Mouse (Mus musculus) cerebellum, postnatal 4 days (tissue): ENCODE data around the gene Raet1e.
A peak's percentile ranks its signal among the peaks of the same experiment; 100 is the strongest.
"Not testable (repeated sequence)": the region's sequence is repeated elsewhere in the genome, so short reads cannot be mapped to it uniquely, and the experiment has no call there.

Experiments
- DNase-seq, 2 experiments: peaks; one replicate each; pipeline ENCODE4 v3.0.0; 2022; ENCODE audit warnings: low spot score in 2 of 2, mixed read lengths in 1 of 2

The Raet1e gene

DNA sequence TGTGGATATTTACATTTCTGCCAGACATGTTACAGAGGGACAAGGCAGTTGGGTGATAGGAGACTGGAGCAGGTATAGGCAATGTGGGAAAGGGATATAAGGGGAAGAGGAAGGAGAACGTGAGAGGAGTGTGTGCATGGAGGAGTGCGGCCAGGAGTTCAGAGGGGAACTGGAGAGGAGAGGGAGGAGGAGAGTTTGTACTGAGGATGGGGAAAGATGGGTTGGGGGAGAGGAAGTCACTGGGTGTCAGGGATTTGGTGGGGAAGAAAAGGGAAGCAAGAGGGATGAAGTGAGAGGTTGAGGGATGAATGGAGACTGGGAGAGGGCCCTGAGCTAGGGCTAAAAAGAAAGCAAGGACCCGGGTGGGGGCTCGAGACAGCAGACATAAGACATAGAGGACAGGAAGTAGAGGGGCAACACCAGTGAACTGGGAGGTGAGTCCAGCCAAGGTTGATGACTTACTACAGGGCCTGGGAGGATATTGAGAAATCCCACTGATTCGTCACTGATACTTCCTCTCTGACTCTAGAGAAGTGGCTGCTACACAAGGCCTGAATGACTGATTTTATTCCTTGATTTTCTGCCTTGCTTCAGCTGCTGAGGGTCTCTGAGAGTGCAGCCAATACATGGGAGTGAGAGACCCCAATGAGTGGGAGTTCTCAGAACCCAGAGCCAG, 7.1 kb downstream of the Raet1e start:
- DNase-seq = not testable (repeated sequence)

DNA sequence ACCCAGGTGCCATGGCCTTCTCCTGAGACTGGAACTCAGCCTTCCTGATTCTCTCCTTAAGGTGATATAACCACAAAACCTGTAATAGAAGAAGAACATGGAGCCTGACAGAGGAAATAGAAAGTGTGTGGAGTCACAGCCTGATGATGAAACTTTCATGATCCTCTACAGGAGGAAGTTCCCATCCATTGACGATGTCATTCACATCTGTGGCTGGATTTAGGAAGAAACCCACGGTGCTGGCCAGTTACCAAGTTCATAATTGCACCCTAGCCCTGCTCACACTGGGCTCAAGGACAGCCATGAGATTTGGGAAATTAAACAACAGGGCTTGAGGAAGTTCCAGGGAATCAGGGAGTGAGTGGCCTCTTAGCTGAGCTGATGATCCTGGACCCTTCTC, 7.7 kb downstream of the Raet1e start:
- DNase-seq = not testable (repeated sequence)

DNA sequence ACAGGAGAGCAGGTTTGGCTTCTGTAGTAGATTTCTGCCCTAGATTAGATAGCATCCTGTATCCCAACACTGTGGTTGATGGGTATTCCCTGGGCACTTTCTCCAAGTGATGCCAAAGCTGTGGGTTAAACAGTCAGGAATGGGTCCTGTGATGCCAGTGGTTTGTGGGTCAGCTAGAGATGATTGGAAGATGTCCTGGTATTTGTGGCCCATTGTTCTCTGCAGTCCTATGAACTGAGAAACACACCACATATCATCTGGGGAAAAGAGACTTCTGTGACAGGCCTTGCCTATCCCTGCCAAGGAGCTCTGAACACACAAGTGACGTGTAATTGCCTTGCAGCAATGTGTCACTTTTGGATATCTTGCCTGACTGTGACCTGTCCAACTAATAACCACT, 8.7 kb downstream of the Raet1e start:
- DNase-seq = not testable (repeated sequence)

DNA sequence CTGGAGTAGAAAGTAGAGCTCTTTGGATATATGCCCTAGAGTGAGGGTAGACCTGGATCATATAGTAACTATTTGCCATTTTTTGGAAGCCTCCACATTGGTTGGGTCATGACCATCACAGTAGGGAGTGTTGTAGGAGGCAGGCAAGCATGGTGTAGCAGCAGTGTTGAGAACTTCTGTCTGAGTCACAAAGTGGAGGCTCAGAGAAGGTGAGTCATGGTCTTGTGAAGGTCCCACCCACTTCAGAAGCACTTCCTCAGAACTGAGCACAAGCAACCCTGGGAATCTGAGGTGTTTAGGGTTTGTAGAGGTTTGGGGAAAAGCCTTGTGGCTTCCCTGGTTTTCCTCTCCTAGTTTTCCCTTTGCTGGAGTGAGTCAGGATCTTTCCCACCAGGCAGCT, 10.7 kb downstream of the Raet1e start:
- not testable (repeated sequence) for DNase-seq

DNA sequence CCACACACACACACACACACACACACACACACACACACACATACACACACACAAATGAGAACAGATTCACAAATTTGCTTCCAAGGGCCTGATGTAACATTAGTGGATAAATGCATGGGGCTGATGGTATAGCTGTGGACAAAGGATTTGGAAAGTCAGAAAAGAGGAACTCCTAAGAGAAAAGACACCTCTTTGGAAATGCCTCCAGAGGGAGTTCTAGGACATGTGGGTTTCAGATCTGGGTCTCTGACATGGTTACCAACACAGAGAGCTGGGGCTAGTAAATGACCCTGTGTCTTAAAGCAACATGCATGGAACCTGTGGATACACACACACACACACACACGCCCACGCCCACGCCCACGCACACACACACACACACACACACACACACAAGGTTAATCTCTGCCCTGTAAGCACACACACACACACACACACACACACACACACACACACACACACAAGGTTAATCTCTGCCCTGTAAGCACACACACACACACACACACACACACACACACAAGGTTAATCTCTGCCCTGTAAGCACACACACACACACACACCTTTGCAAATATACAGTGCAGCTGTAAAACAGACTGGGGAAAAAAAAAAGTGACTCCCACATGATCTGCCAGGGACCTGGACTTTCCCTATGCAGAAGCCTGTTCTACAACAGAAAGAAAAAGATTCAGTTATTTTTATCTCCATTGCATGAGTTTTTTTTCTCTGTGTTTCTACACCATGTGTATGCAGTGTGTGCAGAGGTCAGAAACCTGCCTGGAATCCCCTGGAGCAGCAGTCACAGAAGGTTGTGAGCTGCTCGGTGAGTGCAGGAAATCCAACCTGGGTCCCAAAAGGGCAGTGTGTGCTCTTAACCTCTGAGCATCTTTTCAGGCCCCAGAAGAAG, 14.3 kb downstream of the Raet1e start:
- DNase-seq = not testable (repeated sequence)

DNA sequence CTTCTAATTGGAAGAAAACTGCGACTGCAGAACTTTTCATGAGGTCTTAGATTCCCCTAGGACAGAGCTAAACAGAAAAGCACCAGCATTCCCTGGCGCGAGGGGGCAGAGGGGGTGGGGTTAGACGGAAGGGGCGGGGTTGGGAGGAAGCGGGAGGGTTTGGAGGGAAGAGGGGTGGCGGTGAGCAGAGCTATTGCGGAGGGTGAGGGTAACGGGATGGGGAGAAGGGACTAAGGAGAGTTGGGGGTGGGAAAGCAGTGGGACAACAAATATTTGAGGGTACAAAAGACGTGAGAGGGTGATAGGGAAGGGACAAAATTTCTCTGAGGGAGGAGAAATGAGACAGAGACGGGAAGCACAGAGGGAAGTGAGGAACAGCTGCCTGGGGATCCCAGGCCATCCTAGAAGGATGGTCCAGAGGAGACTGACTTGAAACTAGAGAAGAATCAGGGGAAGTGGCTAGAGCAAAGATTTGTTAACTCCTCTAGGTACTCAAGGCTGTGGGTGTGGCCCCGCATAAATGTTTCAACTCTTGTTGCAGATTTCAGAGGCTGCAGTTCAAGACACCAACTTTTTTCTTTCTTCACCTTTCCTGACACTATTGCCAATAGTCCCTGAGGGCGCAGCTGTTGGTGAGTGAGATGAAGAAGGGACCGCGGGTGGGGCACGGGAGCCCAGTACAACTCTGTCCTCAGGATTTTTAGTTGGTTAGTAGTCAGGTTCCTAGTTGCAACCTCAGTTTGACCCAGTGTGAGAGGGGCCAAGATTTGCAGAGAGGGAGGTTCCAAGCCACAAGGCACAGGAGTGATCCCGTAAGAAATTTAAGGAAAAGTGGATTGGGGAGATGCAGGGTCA, 15.2 kb downstream of the Raet1e start:
- not testable (repeated sequence) for DNase-seq

DNA sequence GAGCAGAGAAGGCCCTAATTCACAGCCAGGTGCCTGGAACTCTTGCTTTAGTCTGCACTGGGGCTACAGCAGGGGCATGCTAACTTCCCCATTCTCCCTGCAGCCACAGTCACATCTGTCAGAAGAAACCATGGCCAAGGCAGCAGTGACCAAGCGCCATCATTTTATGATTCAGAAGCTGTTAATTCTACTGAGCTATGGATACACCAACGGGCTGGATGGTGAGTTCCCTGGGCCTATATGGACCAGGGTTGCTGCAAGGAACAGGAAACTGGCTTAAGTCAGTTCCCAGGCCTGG, 15.8 kb downstream of the Raet1e start:
- not testable (repeated sequence) for DNase-seq

DNA sequence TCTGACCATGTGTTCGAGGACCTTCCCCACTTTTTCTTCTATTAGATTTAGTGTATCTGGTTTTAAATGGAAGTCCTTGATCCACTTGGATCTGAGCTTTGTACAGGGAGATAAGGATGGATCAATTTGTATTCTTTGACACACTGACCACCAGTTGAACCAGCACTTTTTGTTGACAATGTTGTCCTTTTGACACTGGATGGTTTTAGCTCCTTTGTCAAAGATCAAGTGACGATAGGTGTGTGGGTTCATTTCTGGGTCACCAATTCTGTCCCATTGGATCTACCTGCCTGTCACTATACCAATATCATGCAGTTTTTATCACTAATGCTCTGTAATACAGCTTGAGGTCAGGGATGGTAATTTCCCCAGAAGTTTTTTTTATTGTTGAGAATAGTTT, 18.1 kb downstream of the Raet1e start:
- not testable (repeated sequence) for DNase-seq

DNA sequence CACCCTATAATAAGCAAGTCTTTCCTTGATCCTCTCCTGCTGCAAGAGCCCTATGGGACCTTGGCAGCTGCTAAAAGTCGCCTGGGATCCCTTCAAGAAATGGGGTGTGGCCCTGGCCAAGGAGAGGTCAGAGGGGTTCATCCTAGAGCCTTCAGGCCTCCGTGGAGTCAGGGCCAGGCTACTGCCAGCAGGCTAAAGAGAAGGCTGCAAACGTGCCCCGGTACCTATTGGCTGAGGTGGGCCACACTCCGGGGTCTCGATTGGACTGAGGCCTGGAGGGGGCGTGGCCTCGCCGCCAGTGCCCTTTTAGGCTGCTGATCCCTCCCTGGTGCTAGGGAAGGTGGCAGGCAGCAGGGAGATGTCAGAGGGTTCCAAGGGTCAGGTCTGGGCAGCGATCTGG, 32.7 kb downstream of the Raet1e start:
- not testable (repeated sequence) for DNase-seq

DNA sequence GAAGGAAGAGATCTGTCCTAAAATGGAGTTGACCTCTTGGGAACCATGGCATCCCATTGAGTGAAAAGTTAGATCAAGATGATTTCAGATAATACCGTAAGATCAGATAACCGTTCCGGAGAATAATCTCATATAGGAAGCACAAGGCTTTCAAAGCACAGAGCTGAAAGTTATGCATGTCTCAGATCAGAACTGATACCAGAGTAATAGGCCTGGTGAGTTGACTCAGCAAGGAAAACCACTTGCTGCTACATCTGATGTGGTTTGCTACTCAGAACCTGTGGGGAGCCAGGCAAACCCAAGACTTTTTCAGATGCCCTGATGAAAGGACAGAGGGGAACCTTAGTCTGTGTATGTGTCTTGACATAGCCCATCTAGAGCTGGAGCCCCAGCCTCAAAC, 43.0 kb downstream of the Raet1e start:
- not testable (repeated sequence) for DNase-seq

DNA sequence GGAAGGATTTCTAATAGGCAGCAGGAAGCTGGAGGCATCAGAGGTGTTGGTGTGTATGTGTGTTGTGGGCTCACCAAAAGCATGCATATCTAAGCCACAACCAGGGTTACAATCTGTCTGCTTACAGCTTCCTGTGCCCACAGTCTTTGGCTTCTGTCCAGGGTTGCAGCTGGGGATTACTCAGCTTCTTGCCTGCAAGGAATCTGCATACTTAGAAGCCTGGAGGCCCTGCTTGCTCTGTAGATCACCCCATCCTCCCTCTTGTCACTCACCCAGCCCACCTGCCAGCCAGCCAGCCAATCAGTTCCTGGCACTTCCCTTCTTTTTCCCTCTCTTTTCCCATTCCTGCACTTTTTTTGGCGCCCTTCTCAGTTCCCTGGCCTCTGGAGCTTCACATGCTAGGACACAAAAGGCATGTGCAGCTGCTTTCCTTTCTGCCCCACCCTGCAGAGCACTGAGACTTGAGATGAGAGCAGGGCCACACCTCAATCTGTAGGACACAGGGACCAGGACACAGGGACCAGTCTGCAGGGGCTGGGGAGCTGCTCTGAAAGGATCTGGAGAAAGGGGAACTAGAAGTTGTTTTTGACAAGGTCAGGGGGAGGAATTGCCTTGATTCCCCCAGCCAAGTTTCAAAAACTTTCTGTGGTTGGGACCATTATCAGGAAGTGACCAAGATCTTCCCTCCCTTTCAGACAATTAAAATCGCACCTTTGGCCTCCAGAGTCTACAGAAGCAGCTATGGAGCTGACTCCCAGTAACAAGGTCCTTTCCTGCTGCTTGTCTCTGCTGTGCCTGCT, 44.6 kb downstream of the Raet1e start:
- DNase-seq = not testable (repeated sequence)

DNA sequence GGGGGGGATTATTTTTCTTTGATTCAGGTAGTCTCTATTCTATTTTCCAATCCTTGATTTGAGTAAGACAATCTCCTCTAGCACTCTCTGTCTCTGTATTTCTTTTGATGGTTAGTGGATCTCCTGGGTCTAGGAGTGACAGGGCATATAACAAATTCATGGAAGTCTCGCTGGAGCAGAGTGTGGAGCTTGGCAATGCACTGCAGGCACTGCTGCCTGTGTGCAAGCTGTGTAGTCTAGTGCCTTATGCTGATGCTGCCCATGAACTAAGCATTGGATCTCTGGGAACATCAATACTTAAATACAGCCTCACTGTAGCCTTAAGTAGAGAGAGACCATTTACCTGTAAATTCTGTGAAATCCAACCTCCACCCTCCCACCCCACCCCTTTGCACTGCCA, 48.1 kb downstream of the Raet1e start:
- not testable (repeated sequence) for DNase-seq

DNA sequence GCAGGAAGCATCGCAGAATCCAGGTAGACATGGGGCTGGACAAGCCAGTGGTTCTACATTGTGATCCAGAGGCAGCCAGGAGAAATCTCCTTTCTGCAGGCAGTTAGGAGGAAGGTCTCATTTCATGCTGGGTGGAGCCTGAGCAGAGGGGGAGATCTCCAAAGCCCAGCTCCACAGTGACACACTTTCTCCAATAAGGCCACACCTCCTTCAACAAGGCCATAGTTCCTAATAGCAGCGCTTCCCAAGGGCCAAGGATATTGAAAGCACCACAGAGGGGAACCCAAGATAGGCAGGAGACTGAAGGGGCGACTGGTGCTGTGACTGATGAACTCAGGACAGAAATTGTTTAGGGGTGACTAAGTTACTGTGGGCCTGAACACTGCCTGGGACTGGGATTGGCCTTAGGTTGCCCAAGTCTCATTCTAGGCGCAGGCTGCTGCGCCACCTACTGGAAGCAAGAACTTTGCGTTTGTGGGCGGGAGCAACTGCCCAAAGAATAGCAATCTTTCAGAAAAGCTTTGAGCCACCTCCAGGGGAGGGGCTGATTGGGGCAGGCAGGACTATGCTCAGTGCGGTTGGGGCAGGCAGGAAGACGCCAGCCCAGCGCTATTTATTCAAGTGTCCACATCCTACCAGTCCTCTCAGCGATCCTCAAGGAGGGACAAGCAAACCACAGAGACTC, 53.8 kb downstream of the Raet1e start:
- DNase-seq = peak in 1 of 2 experiments; percentile 40

DNA sequence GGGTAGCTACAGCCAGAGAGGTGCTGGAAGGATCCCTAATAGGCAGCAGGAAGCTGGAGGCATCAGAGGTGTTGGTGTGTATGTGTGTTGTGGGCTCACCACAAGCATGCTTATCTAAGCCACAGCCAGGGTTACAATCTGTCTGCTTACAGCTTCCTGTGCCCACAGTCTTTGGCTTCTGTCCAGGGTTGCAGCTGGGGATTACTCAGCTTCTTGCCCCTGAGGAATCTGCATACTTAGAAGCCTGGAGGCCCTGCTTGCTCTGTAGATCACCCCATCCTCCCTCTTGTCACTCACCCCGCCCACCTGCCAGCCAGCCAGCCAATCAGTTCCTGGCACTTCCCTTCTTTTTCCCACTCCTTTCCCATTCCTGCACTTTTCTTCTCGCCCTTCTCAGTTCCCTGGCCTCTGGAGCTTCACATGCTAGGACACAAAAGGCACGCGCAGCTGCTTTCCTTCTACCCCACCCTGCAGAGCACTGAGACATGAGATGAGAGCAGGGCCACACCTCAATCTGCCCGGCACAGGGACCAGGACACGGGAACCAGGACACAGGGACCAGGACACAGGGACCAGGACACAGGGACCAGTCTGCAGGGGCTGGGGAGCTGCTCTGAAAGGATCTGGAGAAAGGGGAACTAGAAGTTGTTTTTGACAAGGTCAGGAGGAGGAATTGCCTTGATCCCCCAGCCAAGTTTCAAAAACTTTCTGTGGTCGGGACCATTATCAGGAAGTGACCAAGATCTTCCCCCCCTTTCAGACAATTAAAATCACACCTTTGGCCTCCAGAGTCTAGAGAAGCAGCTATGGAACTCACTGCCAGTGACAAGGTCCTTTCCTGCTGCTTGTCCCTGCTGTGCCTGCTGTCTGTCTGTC, 65.3 kb downstream of the Raet1e start:
- DNase-seq = not testable (repeated sequence)

DNA sequence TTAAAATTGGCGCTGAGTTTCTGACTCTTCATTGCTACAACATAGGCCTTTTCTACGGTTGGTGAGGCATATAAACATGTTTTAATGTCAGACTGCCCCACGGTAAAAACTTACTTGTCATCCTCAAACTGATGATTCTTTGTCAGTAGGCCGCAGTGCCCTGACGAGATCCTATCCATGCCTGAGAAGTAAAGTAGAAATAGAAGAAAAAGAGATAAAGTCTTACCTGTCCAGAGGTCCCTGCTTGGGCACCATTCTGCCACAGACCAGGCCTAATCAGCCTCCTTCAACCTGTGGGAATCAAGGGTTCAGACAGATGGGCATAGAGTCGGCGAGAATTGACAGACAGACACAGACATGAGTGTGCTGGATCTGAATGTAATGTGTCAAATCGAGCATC, 106.7 kb downstream of the Raet1e start:
- no peak for DNase-seq

DNA sequence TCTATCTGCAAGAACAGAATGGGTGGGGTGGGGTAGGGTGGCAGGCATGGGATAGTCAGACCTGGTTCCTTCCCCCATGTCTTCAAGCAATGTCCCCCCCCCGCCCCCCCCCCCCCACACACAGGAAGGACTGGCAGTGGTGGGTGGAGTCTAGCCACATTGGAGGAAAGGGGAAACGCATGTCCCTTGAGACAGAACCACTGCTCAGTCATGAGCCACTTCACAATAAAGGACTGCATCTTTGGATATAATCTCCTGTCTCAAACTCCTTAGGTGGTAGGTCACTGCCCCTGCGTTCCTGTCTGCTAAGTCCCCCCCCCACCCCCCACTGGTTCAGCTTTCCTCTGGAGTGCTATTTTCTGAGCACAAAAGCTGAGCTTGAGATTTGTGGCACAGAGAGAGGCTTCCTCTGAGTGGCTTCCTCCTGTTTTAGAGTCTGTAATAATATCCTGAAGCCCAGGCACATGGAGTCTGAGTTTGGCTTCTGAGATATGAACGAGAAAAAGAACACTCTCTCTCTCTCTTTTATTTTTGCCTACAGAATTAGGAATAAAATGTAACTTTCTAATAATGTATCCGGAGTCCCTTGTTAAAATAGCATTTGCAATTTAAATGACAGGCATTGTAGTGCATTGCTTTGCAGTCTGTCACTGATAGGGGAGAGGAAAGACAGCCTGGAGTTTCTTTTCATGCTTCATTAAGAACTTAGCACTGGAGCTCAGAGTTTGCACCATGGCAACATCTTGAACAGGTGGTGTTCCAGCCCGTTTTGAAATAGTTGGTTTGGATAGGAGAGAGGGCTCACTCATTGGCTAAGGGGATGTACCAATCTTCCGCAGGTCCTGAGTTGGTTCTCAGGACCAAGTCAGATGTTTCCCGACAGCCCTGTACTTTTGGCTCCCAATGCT, 112.8 kb downstream of the Raet1e start:
- not testable (repeated sequence) for DNase-seq

DNA sequence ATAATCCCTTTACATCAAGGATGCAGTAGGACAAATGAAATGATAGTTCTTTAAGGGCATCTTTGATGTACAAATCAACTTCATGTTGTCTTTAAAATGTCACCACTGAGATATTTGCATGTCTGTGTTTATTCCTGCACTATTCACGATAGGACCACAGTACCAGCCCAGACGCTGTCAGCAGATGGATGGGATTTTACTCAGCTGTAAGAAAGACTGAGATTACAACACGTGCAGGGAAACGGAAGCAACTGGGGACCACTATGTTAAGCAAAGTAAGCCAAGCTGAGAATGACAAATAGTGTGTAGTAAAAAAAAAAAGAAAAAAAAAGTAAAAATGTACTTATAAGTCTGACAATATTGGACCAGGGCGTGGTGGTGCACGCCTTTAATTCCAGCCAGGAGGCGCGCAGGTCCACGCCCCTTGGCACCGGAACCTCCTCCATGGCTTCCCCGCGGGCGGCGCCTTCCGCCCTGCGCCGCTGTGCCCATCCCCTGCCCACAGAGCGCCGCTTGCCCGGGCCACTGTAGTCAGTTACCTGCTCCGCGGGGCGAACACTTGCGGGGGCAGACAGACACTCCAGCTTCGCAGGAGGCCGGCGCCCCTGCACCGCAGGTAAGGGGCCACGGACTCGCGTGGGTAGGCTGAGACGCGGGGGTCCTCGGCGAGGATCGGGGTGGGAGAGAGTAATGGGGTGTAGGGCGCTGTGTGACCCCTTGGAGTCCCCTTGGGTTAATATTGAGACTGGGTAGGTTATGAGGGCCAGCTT, 114.7 kb downstream of the Raet1e start:
- DNase-seq = not testable (repeated sequence)
